Mouse (Mus musculus): ENCODE measurements at regions not wholly inside any gene's neighbourhood (a gene's known extent, or its start where the extent isn't known, plus 50 kb on each side); places are given as distances from the start of the nearest gene placed in this dataset.

GRCm38 (mm10) chr13:83872887-83873286 is 349.2 kb upstream of the Tmem161b start:
- no peak for DNase-seq

GRCm38 (mm10) chr13:83879561-83879960 is 342.5 kb upstream of the Tmem161b start:
- no peak for DNase-seq

GRCm38 (mm10) chr13:83880305-83880704 is 341.8 kb upstream of the Tmem161b start:
- no peak for DNase-seq

- DNase-seq, result no peak
Observed at GRCm38 (mm10) chr13:83880772-83881171, 341.3 kb upstream of the Tmem161b start.

GRCm38 (mm10) chr13:83882839-83883238 is 339.3 kb upstream of the Tmem161b start:
- DNase-seq, result no peak

- DNase-seq, result no peak
Observed at GRCm38 (mm10) chr13:83883821-83884220, 338.3 kb upstream of the Tmem161b start.

GRCm38 (mm10) chr13:83884226-83884625 is 337.9 kb upstream of the Tmem161b start:
- DNase-seq, result no peak

GRCm38 (mm10) chr13:83884766-83885543 is 337.1 kb upstream of the Tmem161b start:
- DNase-seq, result no peak

GRCm38 (mm10) chr13:83885729-83886128 is 336.4 kb upstream of the Tmem161b start:
- no peak for DNase-seq

GRCm38 (mm10) chr13:83914697-83915096 is 307.4 kb upstream of the Tmem161b start:
- DNase-seq, result no peak

GRCm38 (mm10) chr13:83932761-83933160 is 289.3 kb upstream of the Tmem161b start:
- DNase-seq, result no peak

GRCm38 (mm10) chr13:83946495-83946894 is 275.6 kb upstream of the Tmem161b start:
- no peak for DNase-seq

- DNase-seq, result no peak
Observed at GRCm38 (mm10) chr13:83951163-83951562, 270.9 kb upstream of the Tmem161b start.

- DNase-seq, result no peak
Observed at GRCm38 (mm10) chr13:83951808-83952207, 270.3 kb upstream of the Tmem161b start.

GRCm38 (mm10) chr13:83952353-83952752 is 269.7 kb upstream of the Tmem161b start:
- no peak for DNase-seq

GRCm38 (mm10) chr13:83952862-83953261 is 269.2 kb upstream of the Tmem161b start:
- DNase-seq, result no peak

- DNase-seq, result no peak
Observed at GRCm38 (mm10) chr13:83955701-83956100, 266.4 kb upstream of the Tmem161b start.

GRCm38 (mm10) chr13:83978541-83978940 is 243.6 kb upstream of the Tmem161b start:
- DNase-seq, result no peak

- DNase-seq, result no peak
Observed at GRCm38 (mm10) chr13:83979535-83979934, 242.6 kb upstream of the Tmem161b start.

- DNase-seq, result no peak
Observed at GRCm38 (mm10) chr13:83984651-83985331, 237.3 kb upstream of the Tmem161b start.

GRCm38 (mm10) chr13:83987746-83988423 is 234.2 kb upstream of the Tmem161b start:
- DNase-seq, result no peak

GRCm38 (mm10) chr13:83988517-83988916 is 233.6 kb upstream of the Tmem161b start:
- DNase-seq, result no peak

Measured in gastrocnemius, postnatal 10 days (tissue).